Mouse (Mus musculus) gastrocnemius, postnatal 14 days (tissue): ENCODE results near the gene Asb17. TPM values are rescaled to one million over a fixed set of nuclear protein-coding genes. Genes with fewer than 3 reads are reported as not detected.

ENCODE experiments used
- DNase-seq: peaks from one replicate; pipeline ENCODE4 v3.0.0; 2021; ENCODE audit warnings: mixed read lengths
- intact Hi-C: fragments of 180-260 bp; cut with DNase I; formaldehyde crosslinking; loops from one replicate; pipeline ENCODE4 v1.15.1; 2025; ENCODE audit warnings: low total_unique reads
- total RNA-seq, 2 experiments: library from RNA; stranded (reverse); gene quantifications; 2 replicates each; pipeline ENCODE4 v1.2.3; 2021

Gene Asb17
- total RNA-seq, 2 experiments from 2014 or later = not detected

DNA sequence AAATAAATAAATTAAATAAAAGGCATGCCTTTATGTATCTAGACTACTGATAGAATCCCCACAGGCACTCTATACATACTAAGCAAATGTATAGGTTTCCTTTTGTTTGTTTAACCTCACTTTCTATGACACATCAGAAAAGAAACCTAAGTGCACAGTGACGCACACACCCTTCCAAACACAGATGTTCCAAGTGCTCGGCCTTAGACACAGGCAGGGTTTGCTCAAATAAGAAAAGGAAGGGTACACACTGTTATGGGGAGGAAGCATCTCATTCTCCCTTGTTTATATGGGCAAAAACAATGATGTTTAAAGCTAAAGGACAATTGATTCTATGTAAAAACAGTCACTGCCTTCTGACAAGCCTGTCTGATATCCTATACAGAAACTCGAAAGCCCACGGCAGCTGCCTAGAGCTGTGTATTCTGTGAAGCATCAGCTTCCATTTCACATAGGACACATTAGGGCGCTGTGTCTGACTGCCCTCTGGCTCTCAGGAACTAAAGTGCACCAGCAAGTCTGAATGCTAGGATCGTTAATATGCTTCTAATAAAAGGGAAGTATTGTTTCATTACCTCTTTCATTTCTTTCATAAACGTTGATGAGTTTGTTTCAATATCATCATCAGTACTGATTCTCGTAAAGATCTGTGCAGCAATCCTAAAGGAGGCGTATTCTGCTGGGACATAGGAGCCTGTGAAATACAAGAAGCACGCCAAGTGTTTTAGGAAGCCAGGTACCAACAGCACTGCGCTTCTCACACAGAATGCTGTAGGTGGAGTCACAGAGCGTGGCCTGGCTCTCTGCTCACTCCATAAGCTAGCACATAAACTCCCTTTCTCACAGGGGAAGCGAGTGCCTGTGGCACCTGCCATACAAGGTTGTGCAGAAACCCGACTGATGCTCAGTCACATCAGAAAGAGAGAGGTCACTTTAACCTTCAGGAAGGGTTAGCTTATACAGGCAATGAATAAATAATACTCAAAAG, 23.4 kb downstream of the Asb17 start:
- no peak for DNase-seq

DNA sequence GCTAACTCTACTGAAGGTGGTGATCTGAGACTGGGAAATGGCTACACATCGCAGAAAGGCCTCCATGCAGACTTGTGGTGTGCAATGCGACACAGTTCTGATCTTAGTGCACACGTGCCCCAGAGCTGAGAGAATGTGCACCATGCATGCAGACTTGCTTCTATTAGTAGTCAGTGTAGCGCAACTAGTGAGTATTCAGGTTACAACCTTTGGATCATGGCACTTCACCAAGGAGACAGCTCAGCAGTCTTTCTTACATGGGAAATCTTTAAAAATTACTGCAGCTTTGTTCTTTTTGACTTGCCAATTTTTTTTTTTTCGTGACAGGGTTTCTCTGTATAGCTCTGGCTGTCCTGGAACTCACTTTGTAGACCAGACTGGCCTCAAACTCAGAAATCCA, 27.4 kb downstream of the Asb17 start:
- no peak for DNase-seq
- intact Hi-C loops = no loop called here

More for the DNA sequence above, 23.4 kb downstream of the Asb17 start:
- intact Hi-C loops = no loop called here

DNA sequence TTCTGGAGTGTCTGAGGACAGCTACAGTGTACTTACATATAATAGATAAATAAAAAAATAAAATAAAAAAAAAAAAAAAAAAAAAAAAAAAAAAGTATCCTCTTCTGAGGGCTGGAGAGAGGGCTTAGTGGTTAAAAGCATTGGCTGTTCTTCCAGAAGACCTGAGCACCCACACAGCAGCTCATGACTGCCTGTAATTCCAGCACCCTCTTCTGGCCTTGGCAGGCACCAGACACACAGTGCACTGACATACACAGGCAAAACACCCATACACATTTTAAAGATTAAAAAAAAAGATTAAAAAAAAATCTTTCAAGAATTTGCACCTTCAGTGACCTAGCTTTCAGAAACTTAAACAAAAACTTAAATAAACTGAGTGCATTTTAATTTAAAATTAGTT, 42.3 kb downstream of the Asb17 start:
- intact Hi-C loops = no loop called here
- DNase-seq = no peak

DNA sequence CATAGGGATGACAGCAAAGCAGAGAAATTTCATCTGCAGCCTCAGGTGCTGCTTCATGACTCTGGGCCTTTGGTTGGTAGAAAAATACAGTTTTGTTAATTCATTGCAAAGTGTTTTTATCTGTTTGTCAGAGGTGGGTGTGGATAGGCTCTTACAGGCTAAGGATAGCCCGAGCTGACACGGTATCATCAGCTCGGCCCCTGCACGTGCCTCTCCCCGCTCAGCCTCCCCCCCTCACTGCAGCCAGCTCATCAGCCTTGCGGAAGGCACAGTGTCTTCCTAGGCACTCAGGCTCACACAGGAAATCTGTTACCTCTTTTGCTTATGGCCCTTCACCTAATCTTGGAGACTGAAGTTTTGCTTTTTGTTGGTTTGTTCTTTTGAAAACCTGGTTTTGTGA, 44.1 kb downstream of the Asb17 start:
- intact Hi-C loops = no loop called here
- DNase-seq = no peak

DNA sequence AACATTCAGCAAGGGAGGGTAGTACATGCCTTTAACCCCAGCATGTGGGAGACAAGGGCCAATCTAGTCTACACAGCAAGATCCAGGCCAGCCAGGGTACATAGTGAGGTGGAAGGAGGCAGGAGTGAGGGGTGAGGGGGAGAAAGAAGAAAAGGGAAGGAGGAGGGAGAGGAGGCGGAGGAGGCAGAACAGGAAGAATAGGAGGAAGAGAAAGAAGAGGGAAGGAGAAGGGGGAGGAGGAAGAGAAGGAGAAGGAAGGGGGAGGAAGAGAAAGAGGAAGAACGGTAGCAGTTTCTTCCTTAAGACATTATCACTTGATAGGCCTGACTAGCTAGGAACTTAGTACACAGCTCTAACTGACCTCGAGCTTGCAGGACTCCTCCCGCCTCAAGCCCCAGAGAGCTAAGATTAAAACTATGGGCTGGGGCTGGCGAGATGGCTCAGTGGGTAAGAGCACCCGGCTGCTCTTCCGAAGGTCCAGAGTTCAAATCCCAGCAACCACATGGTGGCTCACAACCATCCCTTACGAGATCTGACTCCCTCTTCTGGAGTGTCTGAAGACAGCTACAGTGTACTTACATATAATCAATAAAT, 45.3 kb downstream of the Asb17 start:
- intact Hi-C loops = no loop called here
- DNase-seq = no peak

DNA sequence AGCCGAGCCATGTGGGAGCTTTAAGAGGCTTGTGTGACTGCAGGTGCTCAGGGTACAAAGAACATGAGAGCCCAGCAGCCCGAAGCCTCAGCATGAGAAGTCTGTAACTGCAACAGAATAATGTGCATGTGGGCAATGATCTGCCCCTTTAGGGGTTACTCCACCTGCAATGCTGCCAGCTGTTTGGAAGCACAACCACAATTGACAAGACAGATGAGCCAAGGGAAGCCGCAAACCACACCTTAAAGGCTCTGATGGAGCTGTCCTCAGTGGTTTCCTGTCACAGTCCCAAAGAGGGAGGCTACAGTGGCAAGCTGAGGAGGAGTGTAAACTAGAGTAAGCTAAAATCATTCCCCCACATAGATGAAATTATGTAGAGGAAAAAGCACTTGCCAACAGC, 51.4 kb downstream of the Asb17 start:
- DNase-seq = no peak

DNA sequence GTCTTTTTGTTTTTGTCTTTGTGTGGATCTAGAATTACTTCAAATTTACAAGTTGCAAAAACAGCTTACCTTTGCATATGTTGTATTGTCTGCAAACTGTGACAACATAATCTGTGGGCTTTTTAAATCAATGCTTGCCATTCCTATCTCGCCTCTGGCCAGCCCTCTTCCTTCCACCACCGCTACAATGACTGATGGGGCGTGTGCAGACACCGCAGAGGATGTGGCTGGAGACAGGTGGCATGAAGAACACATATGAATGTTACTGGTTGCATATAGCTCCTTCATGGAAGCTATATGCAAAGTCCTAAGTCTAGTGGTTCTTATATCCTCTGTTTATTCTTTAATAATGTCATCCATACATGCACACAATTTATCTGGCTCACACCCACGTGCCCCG, 53.2 kb downstream of the Asb17 start:
- DNase-seq = no peak
- intact Hi-C loops = no loop called here

More for the DNA sequence above, 51.4 kb downstream of the Asb17 start:
- intact Hi-C loops = no loop called here

DNA sequence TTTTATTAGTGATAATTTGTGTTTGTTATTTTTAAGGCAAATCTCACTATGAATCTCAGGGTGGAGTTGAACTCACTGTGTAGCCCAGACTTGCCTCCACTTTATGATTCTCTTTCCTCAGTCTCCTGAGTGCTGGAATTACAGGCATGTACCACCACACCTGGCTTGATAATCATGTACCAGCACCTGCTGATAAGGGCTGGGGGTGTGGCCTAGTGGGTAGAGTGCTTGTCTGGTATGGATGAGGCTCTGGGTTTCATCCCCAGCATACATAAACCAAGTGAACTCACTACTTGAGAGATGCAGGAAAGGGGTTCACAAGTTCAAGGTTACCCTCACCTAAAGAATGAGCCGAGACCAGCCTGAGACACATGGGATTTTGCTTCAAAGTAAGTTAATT, 57.9 kb downstream of the Asb17 start:
- intact Hi-C loops = no loop called here
- DNase-seq = no peak

DNA sequence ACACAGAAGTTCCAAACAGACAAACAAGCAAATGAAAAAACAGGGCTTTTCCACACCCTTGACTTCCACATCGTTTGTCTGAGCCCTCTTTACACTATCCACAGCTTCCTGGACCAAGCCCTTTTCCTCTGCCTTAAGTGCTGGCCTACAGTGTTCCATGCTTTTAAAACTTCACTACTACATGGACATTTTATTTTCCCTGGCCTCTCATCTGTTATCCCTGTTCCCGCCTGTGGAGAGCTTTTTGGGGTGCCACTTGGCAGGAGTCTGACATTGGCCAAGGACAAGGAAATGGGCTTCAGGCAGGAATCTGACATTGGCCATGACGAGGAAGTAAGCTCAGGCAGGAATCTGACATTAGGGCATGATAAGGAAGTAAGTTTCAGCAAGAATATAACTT, 58.6 kb downstream of the Asb17 start:
- DNase-seq = no peak
- intact Hi-C loops = no loop called here

DNA sequence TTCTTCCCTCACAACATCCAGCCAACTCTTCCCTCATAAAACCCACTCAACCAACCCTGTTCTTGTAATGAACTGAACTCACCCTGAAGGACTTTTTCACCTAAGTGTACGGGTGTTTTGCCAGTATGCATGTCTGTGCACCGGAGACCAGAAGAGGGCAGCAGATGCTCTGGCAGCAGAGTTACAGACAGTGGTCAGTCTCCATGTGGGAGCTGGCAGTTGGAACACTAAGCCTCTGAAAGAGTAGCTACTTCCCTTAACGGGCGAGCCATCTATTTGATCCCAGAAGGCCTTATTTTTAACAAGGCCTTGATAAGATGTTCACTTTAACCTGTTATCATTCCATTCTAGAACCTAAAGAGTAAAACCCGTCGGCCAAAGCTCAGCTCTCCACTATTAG, 60.6 kb downstream of the Asb17 start:
- intact Hi-C loops = no loop called here
- DNase-seq = peak; percentile 42

Other genes with a start within 250 kb of the Asb17 start
- gene St6galnac3, start 119.0 kb upstream of the Asb17 start, total RNA-seq = 1 to 10 TPM; 2.9 to 4.4 TPM
- gene Msh4, start 61.9 kb downstream of the Asb17 start, total RNA-seq = under 1 TPM; 0.09 to 0.10 TPM
- gene Rabggtb, start 68.8 kb downstream of the Asb17 start, total RNA-seq = 10 to 100 TPM; 65.8 to 72.5 TPM
- 100 to 1,000 TPM; 233 to 329 TPM for gene Acadm, start 100.4 kb downstream of the Asb17 start, total RNA-seq
- under 1 TPM; 0.47 to 0.53 TPM for gene Slc44a5, start 129.2 kb downstream of the Asb17 start, total RNA-seq